Mouse (Mus musculus) frontal cortex, postnatal 14 days (tissue): ENCODE measurements around the gene Il22ra1.

ENCODE experiments used
- DNase-seq, 2 experiments: peaks; one replicate each; pipeline ENCODE4 v3.0.0; 2022; ENCODE audit warnings: low spot score in 2 of 2

The Il22ra1 gene

GRCm38 (mm10) chr4:135770611-135771305 lies 42.8 kb downstream of the Il22ra1 start:
- no peak for DNase-seq

GRCm38 (mm10) chr4:135771592-135771991 lies 43.6 kb downstream of the Il22ra1 start:
- DNase-seq: no peak

- no peak for DNase-seq
These were observed 44.7 kb downstream of the Il22ra1 start for GRCm38 (mm10) chr4:135772671-135773070.

GRCm38 (mm10) chr4:135774496-135774895 lies 46.5 kb downstream of the Il22ra1 start:
- no peak for DNase-seq

GRCm38 (mm10) chr4:135776850-135777249 lies 48.9 kb downstream of the Il22ra1 start:
- no peak for DNase-seq

GRCm38 (mm10) chr4:135779661-135780060 lies 51.7 kb downstream of the Il22ra1 start:
- no peak for DNase-seq

- DNase-seq: no peak
These were observed 52.3 kb downstream of the Il22ra1 start for GRCm38 (mm10) chr4:135780255-135780654.

GRCm38 (mm10) chr4:135781304-135781703 lies 53.3 kb downstream of the Il22ra1 start:
- DNase-seq: no peak

GRCm38 (mm10) chr4:135786581-135786980 lies 58.6 kb downstream of the Il22ra1 start:
- no peak for DNase-seq

- no peak for DNase-seq
These were observed 59.3 kb downstream of the Il22ra1 start for GRCm38 (mm10) chr4:135787271-135787670.

- DNase-seq: no peak
These were observed 61.2 kb downstream of the Il22ra1 start for GRCm38 (mm10) chr4:135789135-135789534.

GRCm38 (mm10) chr4:135792821-135793220 lies 64.8 kb downstream of the Il22ra1 start:
- DNase-seq: no peak

GRCm38 (mm10) chr4:135797931-135798330 lies 70.0 kb downstream of the Il22ra1 start:
- DNase-seq: peak; percentile 17 to 34

- peak; percentile 64 to 89 for DNase-seq
These were observed 73.6 kb downstream of the Il22ra1 start for GRCm38 (mm10) chr4:135801543-135801942.
